Mouse (Mus musculus): ENCODE measurements around the gene Socs3.

GRCm38 (mm10) chr11:117962228-117963067 lies 7.4 kb downstream of the Socs3 start:
- TF ChIP-seq CTCF (IDR thresholded peaks at IDR 0.05; ENCODE audit: low read depth) (no peak), EP300 (optimal IDR thresholded peaks at IDR 0.05) (no peak)
